Mouse (Mus musculus) spleen, adult 18-20 months (tissue): ENCODE data around the gene 4933402N03Rik.

Experiments used
- DNase-seq, 2 experiments: peaks; one replicate each; pipeline ENCODE4 v3.0.0; 2022; ENCODE audit warnings: mixed read lengths in 2 of 2

Gene 4933402N03Rik

GRCm38 (mm10) chr7:131146214-131146613 lies at the start of gene 4933402N03Rik:
4933402N03Rik (minus strand) TSS chr7:131146314.
- DNase-seq, result no peak

GRCm38 (mm10) chr7:131187996-131188395 lies 41.9 kb upstream of the 4933402N03Rik start:
- no peak for DNase-seq

- DNase-seq, result no peak
These were observed 40.9 kb upstream of the 4933402N03Rik start for GRCm38 (mm10) chr7:131187047-131187446.

GRCm38 (mm10) chr7:131184339-131184738 lies 38.2 kb upstream of the 4933402N03Rik start:
- DNase-seq, result no peak

GRCm38 (mm10) chr7:131182685-131183084 lies 36.6 kb upstream of the 4933402N03Rik start:
- DNase-seq, result peak in 1 of 2 experiments; percentile 18

- no peak for DNase-seq
These were observed 28.0 kb upstream of the 4933402N03Rik start, which contains the start of gene 5430419D17Rik for GRCm38 (mm10) chr7:131174121-131174520. 5430419D17Rik (plus strand) TSS chr7:131174402.

GRCm38 (mm10) chr7:131169099-131169498 lies 23.0 kb upstream of the 4933402N03Rik start:
- DNase-seq, result no peak

- no peak for DNase-seq
These were observed 21.7 kb upstream of the 4933402N03Rik start for GRCm38 (mm10) chr7:131167771-131168170.

GRCm38 (mm10) chr7:131162251-131162650 lies 16.1 kb upstream of the 4933402N03Rik start:
- no peak for DNase-seq

- no peak for DNase-seq
These were observed 6.9 kb upstream of the 4933402N03Rik start for GRCm38 (mm10) chr7:131153044-131153443.

- DNase-seq, result no peak
These were observed 4.1 kb upstream of the 4933402N03Rik start for GRCm38 (mm10) chr7:131150179-131150578.

- no peak for DNase-seq
These were observed 12.9 kb downstream of the 4933402N03Rik start for GRCm38 (mm10) chr7:131133181-131133580.

GRCm38 (mm10) chr7:131130021-131130420 lies 16.1 kb downstream of the 4933402N03Rik start:
- DNase-seq, result no peak

GRCm38 (mm10) chr7:131122210-131122807 lies 23.8 kb downstream of the 4933402N03Rik start:
- no peak for DNase-seq

GRCm38 (mm10) chr7:131114434-131114833 lies 31.7 kb downstream of the 4933402N03Rik start:
- no peak for DNase-seq

GRCm38 (mm10) chr7:131113676-131114075 lies 32.4 kb downstream of the 4933402N03Rik start:
- no peak for DNase-seq

GRCm38 (mm10) chr7:131112486-131112885 lies 33.6 kb downstream of the 4933402N03Rik start:
- peak in 1 of 2 experiments; percentile 39 for DNase-seq
